Comparison of ENCODE assay signal across 18 mouse cellular contexts in the genomic region with DNA sequence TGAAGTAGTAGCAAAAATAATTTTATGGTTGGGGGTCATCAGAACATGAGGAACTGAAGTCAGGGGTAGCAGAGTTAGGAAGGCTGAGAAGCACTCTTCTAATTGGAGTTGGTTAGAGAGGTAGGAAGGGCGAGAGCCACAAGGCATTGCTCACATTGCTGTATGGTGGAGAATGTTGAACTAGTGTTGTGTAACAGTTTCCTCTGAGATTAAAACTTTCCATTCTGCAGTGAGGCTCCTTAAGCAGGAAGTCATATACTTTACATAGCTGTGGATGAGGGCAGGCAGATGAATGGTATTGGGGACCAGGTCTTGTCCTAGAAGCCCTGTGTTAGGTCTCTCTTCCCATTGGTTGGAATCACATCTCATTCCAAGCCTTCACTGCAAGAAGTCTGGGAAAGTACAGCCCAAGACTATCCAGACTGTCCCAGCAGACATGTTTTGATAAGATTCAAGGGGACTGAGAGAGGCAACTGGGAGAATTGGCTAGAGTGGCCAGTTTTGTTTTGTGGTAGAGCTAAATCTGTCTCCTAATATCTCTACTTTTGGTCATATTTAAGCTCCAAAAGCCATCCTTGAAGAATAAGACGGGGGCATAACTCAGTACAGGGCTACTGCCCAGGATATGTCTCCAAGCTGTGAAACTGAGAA.
A peak's percentile ranks its signal among the peaks of the same experiment; 100 is the strongest.
DNase-seq lines count a peak whose midpoint lies in the region; ATAC-seq and TF ChIP-seq lines count a peak whose summit lies in the region.
"Had no signal": no experiment of that assay in that cellular context is flagged by ENCODE, and none has a peak within 500 bp of the region (broad histone marks: within the 10 kb centered on the region; RNA-seq: fewer than 3 reads in every experiment).

No protein-coding gene starts in this region.

- no peaks in the 10 kb centered on the region for H3K27me3 ChIP-seq in lung, embryonic 16.5 days (ENCODE audit: control insufficient read depth, insufficient read depth, low read depth, low read length)
- no peaks in the 10 kb centered on the region for H3K27me3 ChIP-seq in liver, embryonic 14.5 days (ENCODE audit: control insufficient read depth, insufficient read depth, low read length)
- H3K27me3 ChIP-seq in stomach, postnatal 0 days (ENCODE audit: control insufficient read depth, insufficient read depth, low read length) = no peaks in the 10 kb centered on the region
- H3K27me3 ChIP-seq: forebrain, embryonic 15.5 days; limb, embryonic 13.5 days; neural tube, embryonic 12.5 days had no signal

- no peak for TF ChIP-seq POLR2A in lung, adult 2 months (IDR thresholded peaks at IDR 0.05; ENCODE audit: borderline replicate concordance, extremely low read depth, low read depth, low read length)

- H3K4me2 ChIP-seq in lung, embryonic 16.5 days (ENCODE audit: low read depth, low read length) = no peak overlapping the region
- H3K4me2 ChIP-seq in liver, embryonic 14.5 days (ENCODE audit: low read depth) = no peak overlapping the region
- H3K4me2 ChIP-seq in stomach, postnatal 0 days (replicated peaks; ENCODE audit: low read depth) = no peak overlapping the region
- H3K4me2 ChIP-seq: forebrain, embryonic 15.5 days; limb, embryonic 13.5 days; neural tube, embryonic 12.5 days had no signal

- H3K4me3 ChIP-seq in lung, embryonic 16.5 days (ENCODE audit: low read length) = no peak overlapping the region
- no peak overlapping the region for H3K4me3 ChIP-seq in lung, adult 2 months (replicated peaks; ENCODE audit: extremely low read depth, low read depth, low read length)
- no peak overlapping the region for H3K4me3 ChIP-seq in liver, embryonic 14.5 days (ENCODE audit: insufficient read depth in 1 of 2, low read depth in 2 of 2, low read length in 2 of 2)
- H3K4me3 ChIP-seq in stomach, postnatal 0 days (ENCODE audit: low read depth, low read length) = no peak overlapping the region
- H3K4me3 ChIP-seq in left cerebral cortex, adult 2 months = no peak overlapping the region
- H3K4me3 ChIP-seq: forebrain, embryonic 15.5 days; limb, embryonic 13.5 days; neural tube, embryonic 12.5 days had no signal

- intact Hi-C loops in heart, postnatal 14 days (cut with DNase I) = no loop called here
- intact Hi-C loops in left cerebral cortex, adult 2 months (cut with DNase I) = no loop called here

- WGBS in lung, embryonic 16.5 days = 85% methylated on average over 2 of the region's 2 CpGs
- WGBS in lung, adult 2 months = 87% methylated on average over 2 of the region's 2 CpGs
- WGBS in liver, embryonic 14.5 days (ENCODE audit: insufficient replicate concordance) = 49% methylated on average over 2 of the region's 2 CpGs
- WGBS in stomach, postnatal 0 days = 83% methylated on average over 2 of the region's 2 CpGs

- TF ChIP-seq EP300 in liver, embryonic 14.5 days (IDR thresholded peaks at IDR 0.05; ENCODE audit: low read depth) = no peak
- TF ChIP-seq EP300 in stomach, postnatal 0 days (optimal IDR thresholded peaks at IDR 0.05) = no peak

- no peak for TF ChIP-seq CTCF in lung, adult 2 months (IDR thresholded peaks at IDR 0.05; ENCODE audit: insufficient read depth, low read length)
- TF ChIP-seq CTCF in liver, embryonic 14.5 days (IDR thresholded peaks at IDR 0.05; ENCODE audit: low read depth) = no peak
- TF ChIP-seq CTCF in stomach, postnatal 0 days (IDR thresholded peaks at IDR 0.05; ENCODE audit: low read depth) = no peak
- no peak for TF ChIP-seq CTCF in left cerebral cortex, adult 2 months (IDR thresholded peaks at IDR 0.05)

- 0 out of 2 replicates have a peak, but pooled peaks cover 2% of the 10 kb centered on the region for H3K4me1 ChIP-seq in lung, embryonic 16.5 days (replicated peaks; ENCODE audit: control insufficient read depth, insufficient read depth, low read length)
- H3K4me1 ChIP-seq in lung, adult 2 months (ENCODE audit: control insufficient read depth, insufficient read depth, low read length) = no peaks in the 10 kb centered on the region; the same call in 1 of the 2 replicates
- peaks cover 0 to 16% of the 10 kb centered on the region in 2 experiments; a peak in 2 of 4 replicates for H3K4me1 ChIP-seq in liver, embryonic 14.5 days (replicated peaks; ENCODE audit: control insufficient read depth in 2 of 2, insufficient read depth in 2 of 2, low read length in 1 of 2)
- H3K4me1 ChIP-seq in stomach, postnatal 0 days (replicated peaks; ENCODE audit: control insufficient read depth, insufficient read depth) = no peaks in the 10 kb centered on the region

- ATAC-seq in lung, embryonic 16.5 days (ENCODE audit: low read depth) = peak; percentile 49; the same call in 1 of the 2 replicates
- peak; percentile 52; the same call in 1 of the 2 replicates for ATAC-seq in liver, embryonic 14.5 days (ENCODE audit: insufficient read depth)
- ATAC-seq in stomach, postnatal 0 days (ENCODE audit: low FRiP score, low TSS enrichment) = peak; percentile 71; the same call in 1 of the 2 replicates
- ATAC-seq: forebrain, embryonic 15.5 days; inflammation-experienced regulatory T-cells, adult 6 months had no signal

- H3K9me3 ChIP-seq in lung, embryonic 16.5 days (ENCODE audit: control insufficient read depth, low read length) = no peaks in the 10 kb centered on the region
- H3K9me3 ChIP-seq in liver, embryonic 14.5 days (ENCODE audit: control insufficient read depth, low read length) = no peaks in the 10 kb centered on the region
- H3K9me3 ChIP-seq in stomach, postnatal 0 days (ENCODE audit: control insufficient read depth, low read length) = no peaks in the 10 kb centered on the region
- H3K9me3 ChIP-seq: forebrain, embryonic 15.5 days; limb, embryonic 13.5 days; neural tube, embryonic 12.5 days had no signal

- H3K27ac ChIP-seq in lung, embryonic 16.5 days (ENCODE audit: low read length) = no peak overlapping the region
- H3K27ac ChIP-seq in liver, embryonic 14.5 days = no peak overlapping the region
- no peak overlapping the region for H3K27ac ChIP-seq in stomach, postnatal 0 days (replicated peaks)
- no peak overlapping the region for H3K27ac ChIP-seq in left cerebral cortex, adult 2 months
- H3K27ac ChIP-seq: forebrain, embryonic 15.5 days; limb, embryonic 13.5 days; neural tube, embryonic 12.5 days had no signal

- H3K36me3 ChIP-seq in lung, embryonic 16.5 days (ENCODE audit: control insufficient read depth, insufficient read depth, low read length) = no peaks in the 10 kb centered on the region
- H3K36me3 ChIP-seq in liver, embryonic 14.5 days (replicated peaks; ENCODE audit: control insufficient read depth, insufficient read depth, low read depth) = no peaks in the 10 kb centered on the region
- no peaks in the 10 kb centered on the region for H3K36me3 ChIP-seq in stomach, postnatal 0 days (ENCODE audit: control insufficient read depth, insufficient read depth, low read length)
- H3K36me3 ChIP-seq: forebrain, embryonic 15.5 days; limb, embryonic 13.5 days; neural tube, embryonic 12.5 days had no signal

- no peak overlapping the region for H3K9ac ChIP-seq in lung, embryonic 16.5 days (ENCODE audit: low read length)
- H3K9ac ChIP-seq in liver, embryonic 14.5 days (replicated peaks) = no peak overlapping the region
- H3K9ac ChIP-seq in stomach, postnatal 0 days (ENCODE audit: low read length) = no peak overlapping the region
- H3K9ac ChIP-seq: forebrain, embryonic 15.5 days; limb, embryonic 13.5 days; neural tube, embryonic 12.5 days had no signal

- DNase-seq in heart, adult 11 months = peak; percentile 83
- no peak for DNase-seq in heart, postnatal 14 days
- no peak for DNase-seq in lung, adult 2 months
- no peak for DNase-seq in liver, embryonic 14.5 days (ENCODE audit: low read depth in 3 of 3, low spot score in 3 of 3)
- no peak for DNase-seq in stomach, postnatal 0 days (ENCODE audit: low spot score)
- no peak for DNase-seq in left cerebral cortex, adult 2 months (ENCODE audit: extremely low spot score in 1 of 2, low spot score in 2 of 2)
- no peak for DNase-seq in retina, embryonic 14.5 days (ENCODE audit: low spot score)
- DNase-seq: adrenal gland, postnatal 10 days; cerebellum, adult 11-12 months; cerebellum, postnatal 25 days; kidney, adult 8-10 months; kidney, postnatal 36 days; thymus, postnatal 14 days had no signal
